Mouse (Mus musculus) MEL (cell line): ENCODE results near the gene H2afv. TPM values are rescaled to one million over a fixed set of nuclear protein-coding genes. Genes with fewer than 3 reads are reported as not detected.

ENCODE experiments used
- DNase-seq: peaks from one replicate; pipeline ENCODE4 v3.0.0; 2011; ENCODE audit warnings: low read depth, low spot score
- H3K27ac ChIP-seq: 2 replicates; pipeline ENCODE4 v1.5.1; 2012; ENCODE audit warnings: low read depth, mild to moderate bottlenecking, control low read depth, low read length, moderate library complexity; ENCODE audit not compliant: control insufficient read depth
- H3K27me3 ChIP-seq, 2 experiments: fragments of 150-350 bp in 1 of 2; sonication (generic) in 1 of 2; 2 replicates each; pipeline ENCODE4 v1.6.1; 2012; ENCODE audit warnings: low read length in 2 of 2, mild to moderate bottlenecking in 2 of 2, improper control_type of control experiment in 1 of 2, moderate library complexity in 1 of 2; ENCODE audit not compliant: insufficient read depth in 2 of 2, control insufficient read depth in 1 of 2
- H3K36me3 ChIP-seq, 2 experiments: 2 replicates each; pipeline ENCODE4 v1.6.1; 2012 to 2014; ENCODE audit warnings: low read length in 2 of 2, improper control_type of control experiment in 1 of 2, inconsistent platforms in 1 of 2, mild to moderate bottlenecking in 1 of 2; ENCODE audit not compliant: insufficient read depth in 2 of 2, control insufficient read depth in 1 of 2
- H3K4me1 ChIP-seq, 2 experiments: fragments of 150-350 bp in 1 of 2; sonication (generic) in 1 of 2; 2 replicates each; pipeline ENCODE4 v1.6.1; 2012; ENCODE audit warnings: low read length in 2 of 2, improper control_type of control experiment in 1 of 2, mild to moderate bottlenecking in 1 of 2; ENCODE audit not compliant: insufficient read depth in 2 of 2, control insufficient read depth in 1 of 2
- H3K4me3 ChIP-seq, 2 experiments: fragments of 150-350 bp in 1 of 2; sonication (generic) in 1 of 2; 2 replicates each; pipeline ENCODE4 v1.5.1; 2012; ENCODE audit warnings: low read depth in 2 of 2, low read length in 2 of 2, mild to moderate bottlenecking in 2 of 2, moderate library complexity in 2 of 2, control low read depth in 1 of 2, improper control_type of control experiment in 1 of 2; ENCODE audit not compliant: control insufficient read depth in 1 of 2, insufficient read depth in 1 of 2
- H3K79me2 ChIP-seq: 2 replicates; pipeline ENCODE4 v1.6.1; 2012; ENCODE audit warnings: mild to moderate bottlenecking, low read length, moderate library complexity; ENCODE audit not compliant: control insufficient read depth, poor library complexity, insufficient read depth
- H3K9ac ChIP-seq: 2 replicates; pipeline ENCODE4 v1.6.1; 2012; ENCODE audit warnings: low read depth, mild to moderate bottlenecking, control low read depth, low read length, moderate library complexity; ENCODE audit not compliant: control insufficient read depth, poor library complexity, severe bottlenecking
- H3K9me3 ChIP-seq: fragments of 150-350 bp; sonication (generic); replicated peaks from 2 replicates; pipeline ENCODE4 v1.6.1; 2012; ENCODE audit warnings: mild to moderate bottlenecking, low read length, improper control_type of control experiment, moderate library complexity; ENCODE audit not compliant: insufficient read depth
- BHLHE40 ChIP-seq: IDR thresholded peaks from 2 replicates; pipeline ENCODE4 v1.6.1; 2012; ENCODE audit warnings: low read depth, mild to moderate bottlenecking, inconsistent platforms, low read length, improper control_type of control experiment, borderline replicate concordance
- CHD1 ChIP-seq: IDR thresholded peaks from 2 replicates; pipeline ENCODE4 v1.6.1; 2012; ENCODE audit warnings: low read depth, mild to moderate bottlenecking, inconsistent platforms, low read length, improper control_type of control experiment
- CTCF ChIP-seq, 3 experiments: IDR thresholded peaks in 2 of 3; conservative IDR thresholded peaks in 1 of 3; 2 replicates each; pipeline ENCODE4 v1.5.1; 2011 to 2012; ENCODE audit warnings: low read length in 3 of 3, low read depth in 2 of 3, mild to moderate bottlenecking in 2 of 3, improper control_type of control experiment in 1 of 3, inconsistent platforms in 1 of 3, mixed read lengths in 1 of 3, moderate library complexity in 1 of 3; ENCODE audit not compliant: control insufficient read depth in 1 of 3, insufficient read depth in 1 of 3, poor library complexity in 1 of 3, severe bottlenecking in 1 of 3
- E2F4 ChIP-seq: IDR thresholded peaks from 2 replicates; pipeline ENCODE4 v1.6.1; 2011; ENCODE audit warnings: low read depth, low read length, improper control_type of control experiment, borderline replicate concordance
- ELF1 ChIP-seq: IDR thresholded peaks from 2 replicates; pipeline ENCODE4 v1.6.1; 2014; ENCODE audit warnings: low read depth, mild to moderate bottlenecking, inconsistent platforms, low read length, improper control_type of control experiment, moderate library complexity
- EP300 ChIP-seq, 2 experiments: IDR thresholded peaks; 2 replicates each; pipeline ENCODE4 v1.6.1; 2011; ENCODE audit warnings: improper control_type of control experiment in 2 of 2, low read length in 2 of 2, low read depth in 1 of 2, mild to moderate bottlenecking in 1 of 2
- ETS1 ChIP-seq: IDR thresholded peaks from 2 replicates; pipeline ENCODE4 v1.6.1; 2012; ENCODE audit warnings: low read depth, mild to moderate bottlenecking, inconsistent platforms, low read length, improper control_type of control experiment, moderate library complexity
- GABPA ChIP-seq: IDR thresholded peaks from 2 replicates; pipeline ENCODE4 v1.6.1; 2012; ENCODE audit warnings: low read depth, mild to moderate bottlenecking, inconsistent platforms, low read length, improper control_type of control experiment, moderate library complexity
- GATA1 ChIP-seq: IDR thresholded peaks from 2 replicates; pipeline ENCODE4 v1.6.1; 2011; ENCODE audit warnings: low read depth, low read length, improper control_type of control experiment
- HCFC1 ChIP-seq: IDR thresholded peaks from 2 replicates; pipeline ENCODE4 v1.6.1; 2012; ENCODE audit warnings: low read depth, mild to moderate bottlenecking, inconsistent platforms, low read length, improper control_type of control experiment, moderate library complexity
- JUND ChIP-seq: IDR thresholded peaks from 2 replicates; pipeline ENCODE4 v1.6.1; 2011; ENCODE audit warnings: low read depth, mild to moderate bottlenecking, improper control_type of control experiment, low read length
- KAT2A ChIP-seq: conservative IDR thresholded peaks from 2 replicates; pipeline ENCODE4 v1.6.1; 2012; ENCODE audit warnings: low read depth, low read length, improper control_type of control experiment, inconsistent platforms
- MAFK ChIP-seq: IDR thresholded peaks from 2 replicates; pipeline ENCODE4 v1.6.1; 2011; ENCODE audit warnings: low read depth, mild to moderate bottlenecking, low read length, improper control_type of control experiment, borderline replicate concordance
- MAX ChIP-seq: IDR thresholded peaks from 2 replicates; pipeline ENCODE4 v1.6.1; 2011; ENCODE audit warnings: low read length, improper control_type of control experiment
- MAZ ChIP-seq: IDR thresholded peaks from 2 replicates; pipeline ENCODE4 v1.6.1; 2012; ENCODE audit warnings: low read depth, mild to moderate bottlenecking, inconsistent platforms, low read length, improper control_type of control experiment
- MXI1 ChIP-seq: IDR thresholded peaks from 2 replicates; pipeline ENCODE4 v1.6.1; 2011; ENCODE audit warnings: mild to moderate bottlenecking, low read depth, low read length, improper control_type of control experiment
- MYC ChIP-seq: IDR thresholded peaks from 2 replicates; pipeline ENCODE4 v1.6.1; 2011; ENCODE audit warnings: low read depth, mild to moderate bottlenecking, low read length, improper control_type of control experiment, moderate library complexity
- NELFE ChIP-seq: IDR thresholded peaks from 2 replicates; pipeline ENCODE4 v1.6.1; 2011; ENCODE audit warnings: low read depth, low read length, improper control_type of control experiment
- NRF1 ChIP-seq: IDR thresholded peaks from 2 replicates; pipeline ENCODE4 v1.6.1; 2014; ENCODE audit warnings: low read depth, mild to moderate bottlenecking, inconsistent platforms, low read length, improper control_type of control experiment, moderate library complexity; ENCODE audit not compliant: poor library complexity, insufficient read depth, severe bottlenecking
- POLR2A ChIP-seq, 2 experiments: IDR thresholded peaks; 2 replicates each; pipeline ENCODE4 v1.6.1; 2011 to 2012; ENCODE audit warnings: low read length in 2 of 2, mild to moderate bottlenecking in 2 of 2, control low read depth in 1 of 2, improper control_type of control experiment in 1 of 2, low read depth in 1 of 2, moderate library complexity in 1 of 2; ENCODE audit not compliant: control insufficient read depth in 1 of 2, insufficient read depth in 1 of 2, poor library complexity in 1 of 2
- POLR2AphosphoS5 ChIP-seq: IDR thresholded peaks from 2 replicates; pipeline ENCODE4 v1.6.1; 2012; ENCODE audit warnings: low read depth, borderline replicate concordance, mild to moderate bottlenecking, inconsistent platforms, low read length, moderate library complexity, mixed read lengths
- RAD21 ChIP-seq: IDR thresholded peaks from 2 replicates; pipeline ENCODE4 v1.6.1; 2011; ENCODE audit warnings: mild to moderate bottlenecking, low read depth, low read length, improper control_type of control experiment
- RCOR1 ChIP-seq: IDR thresholded peaks from 2 replicates; pipeline ENCODE4 v1.6.1; 2012; ENCODE audit warnings: low read depth, mild to moderate bottlenecking, inconsistent platforms, low read length, improper control_type of control experiment
- SMC3 ChIP-seq: IDR thresholded peaks from 2 replicates; pipeline ENCODE4 v1.6.1; 2011; ENCODE audit warnings: low read depth, low read length, improper control_type of control experiment
- TBP ChIP-seq: IDR thresholded peaks from 2 replicates; pipeline ENCODE4 v1.8.0; 2011; ENCODE audit warnings: low read depth, low read length, improper control_type of control experiment
- USF2 ChIP-seq, 2 experiments: IDR thresholded peaks; 2 replicates each; pipeline ENCODE4 v1.6.1; 2011 to 2012; ENCODE audit warnings: improper control_type of control experiment in 2 of 2, low read length in 2 of 2, borderline replicate concordance in 1 of 2, inconsistent platforms in 1 of 2, low read depth in 1 of 2, mild to moderate bottlenecking in 1 of 2; ENCODE audit not compliant: insufficient read depth in 1 of 2
- ZC3H11A ChIP-seq: IDR thresholded peaks from 2 replicates; pipeline ENCODE4 v1.6.1; 2012; ENCODE audit warnings: low read depth, mild to moderate bottlenecking, inconsistent platforms, low read length, improper control_type of control experiment
- ZMIZ1 ChIP-seq: IDR thresholded peaks from 2 replicates; pipeline ENCODE4 v1.6.1; 2012; ENCODE audit warnings: low read depth, mild to moderate bottlenecking, inconsistent platforms, low read length, improper control_type of control experiment, moderate library complexity
- ZNF384 ChIP-seq: IDR thresholded peaks from 2 replicates; pipeline ENCODE4 v1.6.1; 2012; ENCODE audit warnings: low read depth, mild to moderate bottlenecking, inconsistent platforms, low read length, improper control_type of control experiment
- polyA plus RNA-seq, 2 experiments: library from polyadenylated mRNA; stranded (reverse) in 1 of 2; unstranded in 1 of 2; fragments of >175 nt in 1 of 2; fragments of >200 nt in 1 of 2; gene quantifications; 2 replicates each; pipeline versions ENCODE4 v1.2.1 to v1.2.4; 2012; ENCODE audit warnings: low replicate concordance in 2 of 2, low read depth in 1 of 2; ENCODE audit not compliant: insufficient read length in 2 of 2, insufficient read depth in 1 of 2, missing spikeins in 1 of 2
- total RNA-seq: library from RNA; depleted of rRNA; stranded (reverse); fragments of 300-350 nt; gene quantifications from 2 replicates; pipeline ENCODE4 v1.2.3, GENCODE M21; 2012

H2afv gene
- total and polyA plus RNA-seq, 3 experiments, result 97.2 to 159 TPM; not detected in 1

GRCm38 (mm10) chr11:6388726-6389413 lies 55.4 kb downstream of the H2afv start, which contains the start of gene Zmiz2 (continued):
- TF ChIP-seq BHLHE40 (no peak), CHD1 (0 out of 2 replicates have a peak, but pooled peaks have one; percentile 59), ETS1 (no peak), POLR2AphosphoS5 (no peak), USF2 (IDR thresholded peaks at IDR 0.05; ENCODE audit: borderline replicate concordance in 1 of 2, insufficient read depth in 1 of 2, low read depth in 1 of 2, low read length in 2 of 2) (no peak), GABPA (no peak), ZC3H11A (no peak; the same call in 1 of the 2 replicates), RAD21 (no peak), NELFE (peak; percentile 90)

GRCm38 (mm10) chr11:6388126-6388725 lies 56.0 kb downstream of the H2afv start:
- H3K27ac ChIP-seq, result peak overlapping the region; percentile 57
- peak; percentile 31 for TF ChIP-seq MXI1
- TF ChIP-seq HCFC1, result no peak
- no peak for TF ChIP-seq BHLHE40
- TF ChIP-seq MYC, result 0 out of 2 replicates have a peak, but pooled peaks have one; percentile 11
- no peak for TF ChIP-seq GATA1
- peak; percentile 71 for TF ChIP-seq ZNF384
- TF ChIP-seq TBP, result no peak
- no peak for TF ChIP-seq SMC3
- TF ChIP-seq E2F4, result no peak
- no peak for TF ChIP-seq NRF1
- TF ChIP-seq EP300 (IDR thresholded peaks at IDR 0.05; ENCODE audit: low read depth in 1 of 2, low read length in 2 of 2), result no peak
- no peak for TF ChIP-seq MAX
- no peak for TF ChIP-seq POLR2AphosphoS5
- TF ChIP-seq ETS1, result 0 out of 2 replicates have a peak, but pooled peaks have one; percentile 16
- no peak for TF ChIP-seq JUND
- TF ChIP-seq MAFK, result no peak
- no peak for TF ChIP-seq GABPA
- TF ChIP-seq CTCF (IDR thresholded peaks at IDR 0.05 in 2 of 3, conservative IDR thresholded peaks at IDR 0.05 in 1 of 3; ENCODE audit: control insufficient read depth in 1 of 3, insufficient read depth in 1 of 3, low read depth in 2 of 3, low read length in 3 of 3, poor library complexity in 1 of 3, severe bottlenecking in 1 of 3), result no peak
- TF ChIP-seq ZMIZ1, result no peak
- no peak for TF ChIP-seq POLR2A (IDR thresholded peaks at IDR 0.05; ENCODE audit: control insufficient read depth in 1 of 2, insufficient read depth in 1 of 2, low read depth in 1 of 2, low read length in 2 of 2, poor library complexity in 1 of 2)
- TF ChIP-seq USF2 (IDR thresholded peaks at IDR 0.05; ENCODE audit: borderline replicate concordance in 1 of 2, insufficient read depth in 1 of 2, low read depth in 1 of 2, low read length in 2 of 2), result no peak
- no peak for TF ChIP-seq ELF1
- TF ChIP-seq RCOR1, result no peak
- TF ChIP-seq MAZ, result 0 out of 2 replicates have a peak, but pooled peaks have one; percentile 14
- no peak for TF ChIP-seq KAT2A
- peak overlapping the region; percentile 67 for H3K9ac ChIP-seq
- peak overlapping the region; percentile 86 to 96 for H3K4me3 ChIP-seq
- peaks cover 0 to 29% of the 10 kb centered on the region in 2 experiments; a peak in 2 of 4 replicates for H3K36me3 ChIP-seq
- DNase-seq, result peak; percentile 55
- H3K79me2 ChIP-seq, result peaks cover 28% of the 10 kb centered on the region
- H3K27me3 ChIP-seq, result no peaks in the 10 kb centered on the region
- H3K9me3 ChIP-seq, result no peaks in the 10 kb centered on the region
- peaks cover 9 to 28% of the 10 kb centered on the region in 2 experiments for H3K4me1 ChIP-seq
